Comparison of ENCODE assay signal across 25 mouse cellular contexts in genomic region chr1:56930096-56930495, GRCm38 (mm10).
"Had no signal": no experiment of that assay in that cellular context is flagged by ENCODE, and none has a peak within 500 bp of the region (broad histone marks: within the 10 kb centered on the region; RNA-seq: fewer than 3 reads in every experiment).

No protein-coding gene starts in this region.

- H3K9ac ChIP-seq: heart, embryonic 13.5 days; heart, embryonic 15.5 days; hindbrain, embryonic 13.5 days; hindbrain, embryonic 15.5 days; kidney, embryonic 15.5 days; limb, embryonic 13.5 days; limb, embryonic 15.5 days; liver, embryonic 12.5 days; liver, embryonic 14.5 days had no signal

- H3K36me3 ChIP-seq: heart, embryonic 13.5 days; heart, embryonic 15.5 days; hindbrain, embryonic 13.5 days; hindbrain, embryonic 15.5 days; kidney, embryonic 15.5 days; limb, embryonic 13.5 days; limb, embryonic 15.5 days; liver, embryonic 12.5 days had no signal

- H3K27me3 ChIP-seq: heart, embryonic 13.5 days; heart, embryonic 15.5 days; hindbrain, embryonic 13.5 days; hindbrain, embryonic 15.5 days; kidney, embryonic 15.5 days; limb, embryonic 15.5 days; liver, embryonic 12.5 days had no signal

- H3K27ac ChIP-seq: gastrocnemius, adult 2 months; heart, embryonic 13.5 days; heart, embryonic 15.5 days; hindbrain, embryonic 13.5 days; hindbrain, embryonic 15.5 days; hindbrain, postnatal 0 days; kidney, embryonic 15.5 days; kidney, postnatal 0 days; limb, embryonic 13.5 days; limb, embryonic 15.5 days; liver, embryonic 12.5 days; liver, embryonic 14.5 days had no signal

- DNase-seq: gastrocnemius, adult 2 months; gastrocnemius, postnatal 10 days; gastrocnemius, postnatal 36 days; heart, adult 18-20 months; heart, postnatal 14 days; heart, postnatal 36 days; kidney, adult 11 months; kidney, adult 2 months; kidney, adult 9 months; kidney, postnatal 14 days; kidney, postnatal 36 days; layer of hippocampus, adult 9-11 months; layer of hippocampus, postnatal 36 days; left cerebral cortex, postnatal 4 days had no signal

- H3K4me3 ChIP-seq: gastrocnemius, adult 2 months; heart, embryonic 13.5 days; heart, embryonic 15.5 days; hindbrain, embryonic 13.5 days; hindbrain, embryonic 15.5 days; kidney, embryonic 15.5 days; limb, embryonic 13.5 days; limb, embryonic 15.5 days; liver, embryonic 12.5 days had no signal

- H3K4me1 ChIP-seq: heart, embryonic 15.5 days; hindbrain, embryonic 13.5 days; kidney, embryonic 15.5 days; liver, embryonic 12.5 days had no signal
